Mouse (Mus musculus): ENCODE measurements at regions not wholly inside any gene's neighbourhood (a gene's known extent, or its start where the extent isn't known, plus 50 kb on each side); places are given as distances from the start of the nearest gene placed in this dataset.

- no peak for DNase-seq (ENCODE audit: extremely low read depth, insufficient read length, low spot score)
Measured at GRCm38 (mm10) chr11:18067676-18068075, 114.0 kb upstream of the Etaa1 start.

- DNase-seq (ENCODE audit: extremely low read depth, insufficient read length, low spot score): no peak
Measured at GRCm38 (mm10) chr11:18041589-18041988, 87.9 kb upstream of the Etaa1 start.

- DNase-seq (ENCODE audit: extremely low read depth, insufficient read length, low spot score): no peak
Measured at GRCm38 (mm10) chr11:18031049-18031448, 77.4 kb upstream of the Etaa1 start.

GRCm38 (mm10) chr11:18022065-18022464 is 68.4 kb upstream of the Etaa1 start:
- no peak for DNase-seq (ENCODE audit: extremely low read depth, insufficient read length, low spot score)

GRCm38 (mm10) chr11:18015239-18015638 is 61.6 kb upstream of the Etaa1 start:
- no peak for DNase-seq (ENCODE audit: extremely low read depth, insufficient read length, low spot score)

- no peak for DNase-seq (ENCODE audit: extremely low read depth, insufficient read length, low spot score)
Measured at GRCm38 (mm10) chr11:18014610-18015009, 60.9 kb upstream of the Etaa1 start.

- DNase-seq (ENCODE audit: extremely low read depth, insufficient read length, low spot score): no peak
Measured at GRCm38 (mm10) chr11:18012085-18012484, 58.4 kb upstream of the Etaa1 start.

GRCm38 (mm10) chr11:18011101-18011733 is 57.5 kb upstream of the Etaa1 start:
- no peak for DNase-seq (ENCODE audit: extremely low read depth, insufficient read length, low spot score)

- DNase-seq (ENCODE audit: extremely low read depth, insufficient read length, low spot score): no peak
Measured at GRCm38 (mm10) chr11:18008140-18008539, 54.5 kb upstream of the Etaa1 start.
